Mouse (Mus musculus) forebrain, postnatal 0 days (tissue): ENCODE measurements at regions not wholly inside any gene's neighbourhood (a gene's known extent, or its start where the extent isn't known, plus 50 kb on each side); places are given as distances from the start of the nearest gene placed in this dataset.
A peak's percentile ranks its signal among the peaks of the same experiment; 100 is the strongest.

Source experiments
- ATAC-seq: fragments of 200-750 bp; cut with Nextera tagmentation; 2 replicates; pipeline ENCODE4 v1.8.0; 2017; ENCODE audit warnings: mild to moderate bottlenecking, moderate library complexity
- DNase-seq: peaks from one replicate; pipeline ENCODE4 v3.0.0-alpha.2; 2015
- H3K27ac ChIP-seq: fragments of 300-500 bp; sonication (generic); 2 replicates; pipeline ENCODE4 v1.5.1; 2014; ENCODE audit warnings: low read depth, mild to moderate bottlenecking, antibody characterized with exemption, low read length, moderate library complexity, mixed read lengths
- H3K27me3 ChIP-seq: fragments of 300-500 bp; sonication (generic); 2 replicates; pipeline ENCODE4 v1.6.1; 2014; ENCODE audit warnings: mild to moderate bottlenecking, low read length, mixed read lengths; ENCODE audit not compliant: insufficient read depth
- H3K36me3 ChIP-seq: fragments of 300-500 bp; sonication (generic); 2 replicates; pipeline ENCODE4 v1.6.1; 2014; ENCODE audit warnings: mild to moderate bottlenecking, moderate library complexity; ENCODE audit not compliant: insufficient read depth
- H3K4me1 ChIP-seq: fragments of 300-500 bp; sonication (generic); 2 replicates; pipeline ENCODE4 v1.6.1; 2014; ENCODE audit warnings: antibody characterized with exemption; ENCODE audit not compliant: insufficient read depth
- H3K4me2 ChIP-seq: fragments of 300-500 bp; sonication (generic); 2 replicates; pipeline ENCODE4 v1.6.1; 2014; ENCODE audit warnings: low read depth, mild to moderate bottlenecking, moderate library complexity
- H3K4me3 ChIP-seq: fragments of 300-500 bp; sonication (generic); 2 replicates; pipeline ENCODE4 v1.5.1; 2014; ENCODE audit warnings: low read depth, low read length, mixed read lengths
- H3K9ac ChIP-seq: fragments of 300-500 bp; sonication (generic); 2 replicates; pipeline ENCODE4 v1.6.1; 2014; ENCODE audit warnings: mild to moderate bottlenecking
- H3K9me3 ChIP-seq: fragments of 300-500 bp; sonication (generic); 2 replicates; pipeline ENCODE4 v1.6.1; 2016; ENCODE audit warnings: low read length
- CTCF ChIP-seq: sonication (generic); IDR thresholded peaks from 2 replicates; pipeline ENCODE4 v1.5.1; 2016; ENCODE audit warnings: antibody characterized with exemption, control low read depth, low read depth
- WGBS: fragments of 180-500 bp; shearing (Covaris S2); extraction: QIAGEN DNeasy Blood & Tissue Kit; methylation state at CpG from one replicate; pipeline ENCODE4 v1.1.7; 2014; 5-methylcytosine and 5-hydroxymethylcytosine counted together

DNA sequence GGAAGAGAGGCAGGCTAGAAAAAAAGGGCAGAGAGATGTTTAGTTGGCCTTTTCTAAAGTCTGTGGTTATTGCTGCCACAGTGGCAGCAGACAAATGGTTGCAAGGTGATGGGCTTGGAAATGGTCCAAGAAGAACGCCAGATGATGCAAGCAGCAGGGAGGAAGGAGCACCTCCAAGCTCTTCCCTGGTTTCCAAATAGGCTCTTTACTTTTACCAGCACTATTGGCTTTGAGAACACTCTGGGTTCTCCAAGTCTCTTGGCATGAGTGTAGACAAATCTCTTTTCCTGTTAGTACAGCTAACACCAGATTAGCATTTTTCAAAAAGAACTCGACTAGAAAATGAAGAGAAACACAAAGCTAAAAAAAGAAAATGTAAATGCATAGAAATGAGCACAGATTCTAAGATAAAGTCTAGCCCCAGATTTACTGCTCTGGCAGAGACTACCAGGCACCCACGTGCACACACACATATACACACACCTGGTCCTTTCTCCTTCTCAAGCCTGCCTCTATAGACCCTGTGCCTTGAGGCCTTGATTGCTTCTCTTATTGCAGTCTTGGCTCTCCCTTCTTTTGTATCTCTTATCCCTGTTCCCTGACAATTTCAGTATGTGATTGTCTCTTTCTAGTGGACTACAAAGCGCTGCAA, 127.7 kb upstream of the Frmpd3 start:
- H3K4me1 ChIP-seq, result 0 out of 2 replicates have a peak, but pooled peaks cover 4% of the 10 kb centered on the region
- no peaks in the 10 kb centered on the region for H3K27me3 ChIP-seq
- no peak overlapping the region for H3K27ac ChIP-seq
- ATAC-seq (peak; percentile 63), DNase-seq (peak; percentile 21)
- H3K4me2 ChIP-seq, result no peak overlapping the region
- H3K9ac ChIP-seq, result no peak overlapping the region
- H3K9me3 ChIP-seq, result no peaks in the 10 kb centered on the region
- 30% methylated on average over 4 of the region's 4 CpGs for WGBS
- TF ChIP-seq CTCF, result no peak
- H3K36me3 ChIP-seq, result no peaks in the 10 kb centered on the region
- no peak overlapping the region for H3K4me3 ChIP-seq

DNA sequence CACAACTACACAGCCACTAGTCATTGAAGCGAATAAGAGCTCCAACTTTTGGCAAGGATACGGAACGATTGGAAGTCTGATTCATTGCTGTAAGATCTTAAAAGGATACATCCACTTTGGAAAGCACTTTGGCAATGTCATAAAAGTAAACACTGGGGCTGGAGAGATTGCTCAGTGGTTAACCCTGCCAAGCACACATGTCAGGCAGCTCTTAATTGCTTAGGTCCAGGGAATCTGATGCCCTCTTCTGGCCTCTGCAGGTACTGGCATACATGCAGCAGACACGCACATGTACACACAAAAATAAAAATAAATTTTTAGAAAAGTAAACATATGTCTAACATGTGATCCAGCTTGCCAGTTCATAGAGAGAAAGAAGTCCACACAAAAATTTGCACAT, 86.3 kb upstream of the Frmpd3 start:
- ATAC-seq, result no peak
- DNase-seq, result no peak
- TF ChIP-seq CTCF, result peak; percentile 23; the same call in 1 of the 2 replicates

DNA sequence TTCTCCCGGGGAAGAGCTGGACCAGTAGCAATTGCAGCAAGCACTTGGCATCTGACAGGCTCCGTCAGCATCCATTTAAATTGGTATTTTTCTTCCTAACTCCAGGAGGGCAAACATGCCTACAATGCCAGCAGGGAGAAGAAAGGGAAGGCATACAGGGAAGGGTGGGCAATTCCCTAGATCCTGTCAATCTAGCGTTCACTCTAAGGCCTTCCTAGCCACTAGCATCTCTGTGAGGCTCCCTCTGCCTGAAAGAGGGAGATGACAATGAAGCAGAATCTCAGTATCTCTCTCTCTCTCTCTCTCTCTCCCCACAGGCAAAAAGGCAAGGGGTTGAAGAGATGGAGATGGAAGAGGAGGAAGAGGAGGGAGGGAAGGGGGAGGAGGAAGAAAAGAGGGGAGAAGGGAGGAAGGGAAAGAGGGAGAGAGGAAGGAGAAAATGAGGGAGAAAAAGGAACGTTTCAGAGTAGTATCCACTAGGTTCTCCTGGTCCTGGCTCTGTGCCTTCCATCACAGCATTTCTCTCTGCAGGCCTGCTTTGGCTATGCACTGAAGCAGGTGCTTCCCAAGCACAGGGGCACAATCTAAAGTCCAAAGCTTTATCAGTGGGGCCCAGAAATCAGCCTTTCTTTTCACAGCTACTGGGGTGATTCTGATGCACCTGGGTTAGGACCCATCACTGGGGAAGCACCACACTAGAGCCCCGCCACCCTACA, 72.2 kb upstream of the Frmpd3 start:
- no peaks in the 10 kb centered on the region for H3K27me3 ChIP-seq
- no peak overlapping the region for H3K4me3 ChIP-seq
- ATAC-seq (peak; percentile 73), DNase-seq (no peak)
- no peaks in the 10 kb centered on the region for H3K36me3 ChIP-seq
- no peak for TF ChIP-seq CTCF
- H3K4me1 ChIP-seq, result no peaks in the 10 kb centered on the region
- H3K4me2 ChIP-seq, result no peak overlapping the region
- H3K9me3 ChIP-seq, result no peaks in the 10 kb centered on the region
- 51% methylated on average over 5 of the region's 5 CpGs for WGBS
- H3K9ac ChIP-seq, result no peak overlapping the region
- H3K27ac ChIP-seq, result no peak overlapping the region

More for the DNA sequence above, 86.3 kb upstream of the Frmpd3 start:
- Histone ChIP-seq H3K4me1 (no peaks in the 10 kb centered on the region), H3K4me2 (no peak overlapping the region), H3K27ac (no peak overlapping the region), H3K4me3 (no peak overlapping the region), H3K9me3 (no peaks in the 10 kb centered on the region), H3K36me3 (no peaks in the 10 kb centered on the region), H3K27me3 (no peaks in the 10 kb centered on the region), H3K9ac (no peak overlapping the region)
- WGBS, result 80% methylated on average over 4 of the region's 4 CpGs

DNA sequence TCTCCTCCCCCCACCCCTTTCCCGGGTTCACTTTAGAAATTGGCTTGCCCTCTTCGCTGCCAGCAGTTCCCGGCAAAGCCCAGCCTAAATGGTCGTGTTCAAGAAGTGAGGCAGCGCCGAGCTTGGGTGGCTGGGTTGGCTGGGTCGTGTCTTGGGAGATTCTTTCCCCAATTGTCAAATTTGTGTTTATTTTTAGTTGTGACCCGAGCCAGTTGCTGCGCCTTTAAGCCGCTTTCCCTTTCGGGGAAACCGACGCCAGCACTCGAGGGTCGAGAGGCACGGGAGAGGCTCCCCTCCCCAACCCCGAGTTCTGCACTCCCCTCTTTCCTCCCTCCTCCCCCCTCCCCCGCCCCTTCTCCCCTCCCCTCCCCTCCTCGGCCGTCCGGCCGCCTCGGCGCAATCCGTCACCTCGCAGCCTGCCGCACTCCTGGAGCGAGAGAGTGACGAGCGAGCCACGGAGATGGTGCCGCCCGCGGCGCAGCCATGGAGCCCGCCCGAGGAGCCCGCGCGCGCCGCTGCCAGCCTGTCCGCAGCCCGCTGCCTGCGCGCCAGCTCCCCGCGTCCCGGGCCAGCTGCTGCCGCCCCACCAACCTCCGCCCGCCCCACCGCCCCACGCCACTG, 64.6 kb upstream of the Frmpd3 start:
- H3K9ac ChIP-seq, result peak overlapping the region; percentile 59
- H3K36me3 ChIP-seq, result no peaks in the 10 kb centered on the region
- ATAC-seq (peak; percentile 59), DNase-seq (peak; percentile 33)
- H3K4me2 ChIP-seq, result peak overlapping the region; percentile 54
- no peaks in the 10 kb centered on the region for H3K27me3 ChIP-seq
- WGBS, result 32% methylated on average over 47 of the region's 54 CpGs
- H3K9me3 ChIP-seq, result no peaks in the 10 kb centered on the region
- TF ChIP-seq CTCF, result no peak
- no peaks in the 10 kb centered on the region for H3K4me1 ChIP-seq
- H3K27ac ChIP-seq, result no peak overlapping the region
- peak overlapping the region; percentile 50 for H3K4me3 ChIP-seq

DNA sequence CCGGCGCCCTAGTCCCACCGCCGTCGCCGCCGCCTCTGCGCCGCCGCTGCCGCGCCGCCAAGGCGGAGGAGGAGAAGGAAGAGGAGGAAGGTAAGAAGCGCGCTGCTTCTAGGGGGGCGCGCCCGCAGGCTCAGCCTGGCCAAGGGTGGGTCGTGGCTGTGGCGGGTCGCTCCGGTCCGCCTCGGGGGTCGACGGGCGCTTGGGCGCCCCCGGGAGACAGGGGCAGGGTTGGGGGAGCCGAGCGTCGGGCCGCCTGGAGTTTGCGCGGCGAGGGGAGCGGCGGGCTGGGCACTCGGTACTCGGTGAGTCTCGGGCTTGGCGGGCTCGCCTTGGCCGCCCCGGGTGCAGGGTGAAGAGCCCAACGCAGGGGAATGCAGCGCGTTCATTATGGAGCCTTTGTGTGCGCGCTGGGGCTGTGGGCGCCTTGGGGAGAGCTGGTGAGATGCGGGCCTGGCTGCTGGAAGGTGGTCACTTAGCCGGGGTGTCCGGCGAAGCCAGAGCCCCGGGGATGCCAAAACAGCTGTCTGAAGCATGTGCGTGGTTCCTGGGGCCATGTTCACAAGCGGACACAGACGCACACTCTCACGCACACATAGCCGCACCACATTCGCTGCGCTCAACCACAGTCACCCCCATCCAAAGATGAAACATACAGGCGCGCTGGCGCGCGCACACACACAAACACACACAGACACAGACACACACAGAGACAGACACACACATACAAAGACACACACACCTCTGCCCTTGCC, 63.9 kb upstream of the Frmpd3 start:
- Histone ChIP-seq H3K36me3 (no peaks in the 10 kb centered on the region), H3K27me3 (no peaks in the 10 kb centered on the region), H3K9me3 (no peaks in the 10 kb centered on the region), H3K9ac (peak overlapping the region; percentile 59), H3K4me1 (no peaks in the 10 kb centered on the region), H3K4me3 (peak overlapping the region; percentile 50), H3K27ac (no peak overlapping the region), H3K4me2 (peak overlapping the region; percentile 54)
- peak; percentile 64 for ATAC-seq
- peak; percentile 45 for DNase-seq
- WGBS, result 24% methylated on average over 65 of the region's 69 CpGs
- no peak for TF ChIP-seq CTCF

DNA sequence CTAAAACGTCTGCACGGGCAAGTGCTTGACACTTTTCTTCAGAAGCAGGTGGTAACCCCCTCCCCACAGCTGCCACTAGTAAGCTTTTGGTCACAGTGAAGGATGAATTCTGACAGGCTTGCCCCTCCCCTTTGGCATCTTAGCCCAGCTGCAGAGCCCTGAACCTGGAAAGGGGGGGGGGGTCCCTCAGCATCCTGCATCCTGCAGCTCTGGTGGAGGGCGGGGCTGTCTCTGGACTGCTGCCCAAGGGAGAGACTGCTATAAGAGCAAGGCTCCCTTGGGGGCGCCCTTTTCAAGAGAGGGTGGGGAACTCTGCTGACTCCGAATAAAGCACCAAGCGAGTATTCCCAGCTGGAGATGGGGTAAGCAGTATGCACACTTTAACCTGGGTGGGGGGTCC, 62.8 kb upstream of the Frmpd3 start:
- H3K9me3 ChIP-seq, result no peaks in the 10 kb centered on the region
- H3K4me3 ChIP-seq, result no peak overlapping the region
- peak; percentile 38 for TF ChIP-seq CTCF
- H3K27me3 ChIP-seq, result no peaks in the 10 kb centered on the region
- H3K27ac ChIP-seq, result no peak overlapping the region
- H3K4me2 ChIP-seq, result peak overlapping the region; percentile 54; the same call in 1 of the 2 replicates
- DNase-seq, result peak; percentile 48
- no peaks in the 10 kb centered on the region for H3K36me3 ChIP-seq
- peak; percentile 16 for ATAC-seq
- H3K4me1 ChIP-seq, result no peaks in the 10 kb centered on the region
- whole genome bisulfite sequencing, result 22% methylated on average over 6 of the region's 6 CpGs
- H3K9ac ChIP-seq, result no peak overlapping the region
